ENCODE assay signal across 42 mouse cellular contexts in genomic region chr2:74611406-74611805, GRCm38 (mm10). TPM values are rescaled to one million over a fixed set of nuclear protein-coding genes. Genes with fewer than 3 reads are reported as not detected.
"Had no signal": no experiment of that assay in that cellular context is flagged by ENCODE, and none has a peak within 500 bp of the region (broad histone marks: within the 10 kb centered on the region; RNA-seq: fewer than 3 reads in every experiment).

No protein-coding gene starts in this region.

- H3K4me1 ChIP-seq: heart, embryonic 12.5 days; heart, embryonic 13.5 days; heart, embryonic 15.5 days; hindbrain, embryonic 10.5 days; hindbrain, embryonic 12.5 days; hindbrain, embryonic 13.5 days; hindbrain, embryonic 15.5 days; intestine, embryonic 15.5 days; kidney, embryonic 15.5 days had no signal

- H3K36me3 ChIP-seq: heart, embryonic 12.5 days; heart, embryonic 13.5 days; heart, embryonic 15.5 days; hindbrain, embryonic 10.5 days; hindbrain, embryonic 12.5 days; hindbrain, embryonic 13.5 days; hindbrain, embryonic 15.5 days; intestine, embryonic 15.5 days; kidney, embryonic 15.5 days had no signal

- DNase-seq: heart, postnatal 10 days; heart, postnatal 14 days; heart, postnatal 36 days; heart, postnatal 4 days; kidney, adult 11 months; kidney, adult 18-20 months; kidney, adult 2 months; kidney, adult 8-10 months; kidney, adult 9 months; kidney, postnatal 14 days; kidney, postnatal 25 days; kidney, postnatal 36 days; kidney, postnatal 4 days; layer of hippocampus, adult 9-11 months; layer of hippocampus, postnatal 36 days had no signal

- H3K4me2 ChIP-seq: heart, embryonic 11.5 days; heart, embryonic 12.5 days; heart, embryonic 13.5 days; heart, embryonic 15.5 days; hindbrain, embryonic 12.5 days; hindbrain, embryonic 13.5 days; hindbrain, embryonic 14.5 days; hindbrain, embryonic 15.5 days; intestine, embryonic 15.5 days; kidney, embryonic 15.5 days had no signal

- H3K27me3 ChIP-seq: heart, embryonic 12.5 days; heart, embryonic 13.5 days; heart, embryonic 15.5 days; hindbrain, embryonic 12.5 days; hindbrain, embryonic 13.5 days; hindbrain, embryonic 15.5 days; intestine, embryonic 15.5 days; kidney, embryonic 15.5 days had no signal

- ATAC-seq: hindbrain, embryonic 16.5 days; hindbrain, postnatal 0 days; inflammation-experienced regulatory T-cells, adult 6 months; intestine, embryonic 15.5 days; intestine, embryonic 16.5 days; intestine, postnatal 0 days had no signal

- H3K9me3 ChIP-seq: heart, embryonic 13.5 days; heart, embryonic 15.5 days; hindbrain, embryonic 10.5 days; hindbrain, embryonic 12.5 days; hindbrain, embryonic 13.5 days; hindbrain, embryonic 15.5 days; intestine, embryonic 15.5 days; kidney, embryonic 15.5 days had no signal

- H3K9ac ChIP-seq: heart, embryonic 12.5 days; heart, embryonic 13.5 days; heart, embryonic 15.5 days; hindbrain, embryonic 12.5 days; hindbrain, embryonic 13.5 days; hindbrain, embryonic 14.5 days; hindbrain, embryonic 15.5 days; intestine, embryonic 15.5 days; kidney, embryonic 15.5 days had no signal

- H3K4me3 ChIP-seq: heart, embryonic 12.5 days; heart, embryonic 13.5 days; heart, embryonic 15.5 days; hindbrain, embryonic 10.5 days; hindbrain, embryonic 12.5 days; hindbrain, embryonic 13.5 days; hindbrain, embryonic 15.5 days; intestine, embryonic 15.5 days; kidney, embryonic 15.5 days; layer of hippocampus, adult 2 months; left cerebral cortex, adult 2 months had no signal

- H3K27ac ChIP-seq: heart, embryonic 13.5 days; heart, embryonic 15.5 days; hindbrain, embryonic 10.5 days; hindbrain, embryonic 12.5 days; hindbrain, embryonic 13.5 days; hindbrain, embryonic 14.5 days; hindbrain, embryonic 15.5 days; hindbrain, postnatal 0 days; intestine, embryonic 15.5 days; kidney, embryonic 15.5 days; kidney, postnatal 0 days; layer of hippocampus, adult 2 months; left cerebral cortex, adult 2 months had no signal

RNA-seq across cellular contexts. Expression of gene Evx2, which starts 48.0 kb away (rescaled TPM):
- polyA plus RNA-seq: heart, embryonic 11.5 days; heart, embryonic 12.5 days; heart, embryonic 13.5 days; heart, embryonic 14.5 days; heart, embryonic 15.5 days; heart, embryonic 16.5 days; heart, postnatal 0 days; inflammation-experienced regulatory T-cells, adult 6 months; intestine, embryonic 14.5 days; intestine, postnatal 0 days; kidney, adult 2 months; kidney, embryonic 14.5 days; kidney, embryonic 15.5 days; kidney, embryonic 16.5 days; large intestine, adult 2 months had no signal

RNA-seq across cellular contexts. Expression of gene Hoxd13, which starts 56.7 kb away (rescaled TPM):
- polyA plus RNA-seq: heart, embryonic 11.5 days; heart, embryonic 13.5 days; heart, embryonic 14.5 days; heart, embryonic 15.5 days; heart, embryonic 16.5 days; heart, postnatal 0 days; hindbrain, embryonic 10.5 days; hindbrain, embryonic 11.5 days; hindbrain, embryonic 12.5 days; hindbrain, embryonic 13.5 days; hindbrain, embryonic 15.5 days; hindbrain, embryonic 16.5 days; hindbrain, postnatal 0 days; inflammation-experienced regulatory T-cells, adult 6 months; intestine, embryonic 14.5 days; intestine, postnatal 0 days; kidney, adult 2 months; kidney, postnatal 0 days; large intestine, adult 2 months had no signal
